Mouse (Mus musculus): ENCODE measurements around the gene Rnf123.

Rnf123 gene

GRCm38 (mm10) chr9:108082988-108083431 is at the start of gene Rnf123:
Rnf123 (minus strand) TSS chr9:108083346.
- in situ Hi-C loops (cut with MboI, MseI): no loop called here

DNA sequence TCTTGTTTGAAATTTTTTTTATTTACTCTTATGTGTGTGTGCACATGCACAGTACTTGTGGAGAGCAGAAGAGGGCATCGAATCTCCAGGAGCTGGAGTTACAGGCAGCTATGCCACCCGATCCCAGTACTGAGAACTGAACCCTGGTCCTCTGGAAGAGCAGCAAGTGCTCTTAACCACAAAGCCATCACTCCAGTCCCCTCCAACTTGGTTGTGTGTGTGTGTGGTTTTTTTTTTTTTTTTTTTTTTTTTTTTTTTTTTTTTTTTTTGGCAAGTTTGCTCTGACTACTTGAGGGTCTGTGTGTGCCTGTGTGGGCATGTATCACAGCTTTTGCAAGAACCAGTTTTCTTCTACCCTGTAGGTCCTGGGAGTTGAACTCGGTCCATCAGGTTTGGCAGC is 49.2 kb upstream of the Rnf123 start:
- in situ Hi-C loops (cut with MboI, MseI): no loop called here

GRCm38 (mm10) chr9:108131502-108131901 is 48.4 kb upstream of the Rnf123 start:
- in situ Hi-C loops (cut with MboI, MseI): no loop called here

DNA sequence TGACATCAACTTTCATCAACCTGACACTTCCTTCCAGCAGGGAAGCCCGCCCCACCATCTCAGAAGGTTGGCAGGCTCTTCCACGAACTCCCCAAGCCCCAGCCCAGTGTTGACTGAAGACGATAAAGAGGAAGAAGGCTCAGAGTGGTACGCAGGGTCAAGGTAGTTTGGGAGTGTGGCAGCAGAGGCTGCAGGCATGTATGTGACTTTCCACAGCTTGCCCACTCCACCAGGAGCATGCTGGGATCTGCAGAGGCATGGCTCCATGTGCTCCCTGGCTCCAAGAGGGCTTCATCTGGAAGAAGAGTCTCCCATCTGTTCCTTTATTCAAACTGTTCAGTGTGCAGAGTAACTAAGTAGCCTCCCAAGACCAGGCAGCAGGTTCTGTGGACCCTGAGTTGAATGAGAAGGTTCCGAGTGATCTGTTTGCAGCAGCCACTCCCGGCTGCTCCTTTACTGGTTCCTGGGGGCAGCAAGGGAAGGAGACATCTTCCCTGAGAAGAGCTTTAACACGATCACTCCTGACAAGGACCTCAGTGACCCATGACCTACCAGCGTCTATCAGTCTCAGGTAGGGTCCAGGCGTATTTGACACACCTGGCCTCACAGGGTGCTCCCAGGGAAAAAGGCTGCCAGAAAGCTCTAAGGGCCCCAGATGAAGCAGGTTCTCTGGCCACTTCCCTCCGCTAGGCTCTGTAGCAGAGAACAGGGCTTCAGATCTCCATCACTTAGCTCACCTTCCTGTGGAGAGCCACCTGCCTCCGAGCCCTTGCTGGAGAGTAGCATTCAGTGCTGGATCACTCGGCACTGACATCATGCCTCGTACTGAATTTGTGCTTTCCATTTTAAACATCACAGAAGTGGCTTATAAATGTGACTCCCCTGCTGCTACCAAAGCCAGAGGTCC is 46.1 kb upstream of the Rnf123 start:
- in situ Hi-C loops (cut with MboI, MseI): no loop called here

- in situ Hi-C loops (cut with MboI, MseI): no loop called here
Measured at GRCm38 (mm10) chr9:108128248-108128647, 45.1 kb upstream of the Rnf123 start.

GRCm38 (mm10) chr9:108126436-108127180 is 43.5 kb upstream of the Rnf123 start:
- in situ Hi-C loops (cut with MboI, MseI): no loop called here

GRCm38 (mm10) chr9:108125731-108126130 is 42.6 kb upstream of the Rnf123 start:
- in situ Hi-C loops (cut with MboI, MseI): no loop called here

GRCm38 (mm10) chr9:108123916-108124315 is 40.8 kb upstream of the Rnf123 start:
- in situ Hi-C loops (cut with MboI, MseI): no loop called here

GRCm38 (mm10) chr9:108121170-108121969 is 38.2 kb upstream of the Rnf123 start:
- in situ Hi-C loops (cut with MboI, MseI): no loop called here

- in situ Hi-C loops (cut with MboI, MseI): no loop called here
Measured at GRCm38 (mm10) chr9:108120671-108121070, 37.5 kb upstream of the Rnf123 start.

DNA sequence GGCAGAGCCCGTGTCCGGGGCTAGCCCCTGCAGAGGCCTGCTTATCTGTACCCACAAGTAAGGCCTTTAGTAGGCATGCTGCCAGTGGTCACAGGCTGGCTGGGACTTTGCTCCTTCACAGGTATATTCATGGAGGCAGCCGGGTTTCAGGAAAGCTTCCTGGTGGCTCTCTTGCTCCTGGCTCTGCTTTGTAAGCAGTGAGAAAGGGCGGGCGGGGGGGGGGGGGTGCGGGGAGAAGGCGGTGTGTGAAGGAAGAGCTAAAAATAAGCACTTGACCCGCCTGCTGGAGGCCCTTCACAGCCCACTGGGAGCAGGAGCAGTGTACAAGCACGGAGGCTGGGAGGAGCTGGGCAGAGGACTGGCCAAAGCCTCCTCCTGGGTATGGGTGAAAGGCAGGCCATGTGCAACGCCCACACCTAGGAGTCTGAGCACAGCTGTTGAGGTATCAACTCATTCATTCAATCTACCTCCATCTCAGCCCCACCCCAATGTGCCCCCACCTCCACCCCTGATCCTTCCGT is 36.8 kb upstream of the Rnf123 start:
- in situ Hi-C loops (cut with MboI, MseI): no loop called here

DNA sequence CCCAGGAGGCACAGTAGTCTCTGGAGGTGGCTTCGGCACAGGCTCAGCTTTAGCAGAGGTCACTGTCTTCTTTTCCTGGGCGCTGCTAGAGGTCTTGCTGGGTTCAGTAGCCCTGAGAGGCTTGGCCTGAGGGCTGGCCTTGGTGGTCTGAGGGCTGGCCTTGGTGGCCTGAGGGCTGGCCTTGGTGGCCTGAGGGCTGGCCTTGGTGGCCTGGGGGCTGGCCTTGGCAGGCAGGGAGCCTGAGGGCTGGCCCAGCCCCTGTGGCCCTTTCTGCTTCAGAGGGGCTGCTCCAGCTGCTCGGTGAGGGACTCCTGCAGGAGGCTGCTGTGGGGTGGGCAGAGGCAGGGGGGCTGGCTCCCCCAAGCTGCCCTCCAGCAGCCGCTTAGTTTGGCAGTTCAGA is 34.0 kb upstream of the Rnf123 start:
- in situ Hi-C loops (cut with MboI, MseI): no loop called here

GRCm38 (mm10) chr9:108115290-108116077 is 32.3 kb upstream of the Rnf123 start:
- in situ Hi-C loops (cut with MboI, MseI): no loop called here

DNA sequence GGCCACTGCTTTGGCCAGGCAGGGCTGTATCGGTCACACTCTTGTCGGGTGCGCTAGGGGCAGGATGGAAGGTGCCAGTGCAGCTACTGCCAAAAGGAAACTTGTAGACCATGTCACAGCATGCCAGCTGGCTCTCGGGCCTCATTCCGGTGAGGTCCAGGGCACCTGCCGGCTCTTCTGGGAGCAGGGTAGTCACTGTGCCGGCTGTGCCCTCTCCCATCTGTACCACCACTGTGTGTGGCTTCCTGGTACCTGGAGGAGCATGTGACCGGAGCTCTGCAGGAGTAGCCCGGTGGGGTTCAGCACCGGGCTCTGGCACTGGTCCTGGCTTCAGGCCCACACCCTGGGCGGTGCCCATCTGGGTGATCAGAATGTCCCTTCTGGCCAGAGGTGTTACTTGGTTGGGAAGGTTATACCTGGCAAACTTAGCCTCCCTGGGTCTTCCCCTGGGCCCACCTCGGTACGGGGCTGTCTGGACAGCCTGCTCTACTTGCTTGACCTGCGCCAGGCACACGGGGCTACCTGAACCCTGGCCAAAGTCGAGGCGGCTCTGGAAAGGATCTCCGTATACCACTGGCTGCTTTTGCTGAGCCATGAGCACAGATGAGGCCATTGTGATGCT is 29.7 kb upstream of the Rnf123 start:
- in situ Hi-C loops (cut with MboI, MseI): no loop called here

DNA sequence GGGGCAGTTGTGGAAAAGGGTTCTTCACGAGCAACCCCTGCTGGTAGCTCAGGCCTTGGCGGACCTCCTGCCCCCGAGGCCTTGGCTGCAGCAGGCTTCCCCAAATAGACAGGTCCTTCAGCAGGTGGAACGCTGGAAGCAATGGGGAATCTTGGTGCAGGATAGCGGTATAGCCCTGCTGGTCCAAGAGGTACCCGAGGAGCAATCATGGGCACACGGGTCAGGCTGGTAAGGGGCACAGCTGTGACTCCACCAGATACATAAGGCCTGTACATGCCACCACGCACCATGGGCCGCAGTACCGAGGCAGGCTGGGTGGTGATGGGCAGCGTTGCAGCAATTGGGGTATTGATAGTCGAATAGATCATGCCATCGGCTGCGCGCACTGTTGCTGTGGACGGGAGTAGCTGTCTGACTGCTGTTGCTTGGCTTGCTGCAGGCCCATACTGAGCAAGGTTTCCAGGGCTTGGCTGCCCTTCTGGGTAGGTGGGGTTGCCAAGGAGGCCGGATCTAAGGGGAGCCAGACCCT is 28.5 kb upstream of the Rnf123 start:
- in situ Hi-C loops (cut with MboI, MseI): no loop called here

DNA sequence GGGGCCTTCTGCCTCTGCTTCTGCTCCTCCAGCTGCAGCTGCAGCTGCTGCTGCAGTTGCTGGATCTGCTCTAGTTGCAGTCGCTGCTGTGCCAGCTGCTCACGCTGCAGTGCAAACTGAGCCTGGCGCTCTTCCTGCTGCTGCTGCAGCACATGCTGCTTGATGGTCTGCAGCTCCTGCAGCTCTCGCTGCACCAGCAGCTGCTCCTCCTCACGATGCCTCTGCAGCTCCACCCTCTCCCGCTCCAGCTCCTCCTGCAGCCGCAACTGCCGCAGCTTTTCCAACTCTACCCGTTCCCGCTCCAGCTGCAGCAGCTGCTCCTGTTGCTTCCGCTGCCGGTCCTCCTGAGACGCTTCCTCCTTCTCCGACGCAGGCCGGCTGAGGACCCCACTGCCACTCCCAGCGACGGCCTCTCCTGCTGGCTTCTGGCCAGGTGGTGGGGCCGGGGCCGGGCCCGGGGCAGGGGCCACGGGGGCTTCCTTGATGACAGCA is 28.0 kb upstream of the Rnf123 start:
- in situ Hi-C loops (cut with MboI, MseI): no loop called here

DNA sequence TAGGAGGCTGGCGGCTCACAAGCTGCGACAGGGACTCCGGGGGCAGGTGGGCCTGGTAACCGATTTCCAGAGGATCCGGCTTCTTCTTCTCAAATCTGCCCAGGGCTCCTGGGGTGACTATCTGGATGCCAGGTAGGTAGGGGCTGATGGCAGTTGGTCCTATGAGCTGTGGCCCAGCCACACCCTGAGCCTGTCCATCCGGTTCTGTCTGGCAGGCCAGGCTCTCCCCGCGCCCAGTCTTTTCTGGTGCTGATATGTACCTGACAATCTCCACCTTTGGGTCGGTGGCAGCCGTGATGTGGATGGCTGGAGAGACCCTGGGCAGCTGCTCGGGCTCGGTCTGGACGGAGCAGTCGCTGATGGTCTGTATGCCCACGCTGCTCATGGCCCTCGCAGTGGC is 27.0 kb upstream of the Rnf123 start:
- in situ Hi-C loops (cut with MboI, MseI): no loop called here

- in situ Hi-C loops (cut with MboI, MseI): no loop called here
Measured at GRCm38 (mm10) chr9:108107867-108108266, 24.7 kb upstream of the Rnf123 start.

DNA sequence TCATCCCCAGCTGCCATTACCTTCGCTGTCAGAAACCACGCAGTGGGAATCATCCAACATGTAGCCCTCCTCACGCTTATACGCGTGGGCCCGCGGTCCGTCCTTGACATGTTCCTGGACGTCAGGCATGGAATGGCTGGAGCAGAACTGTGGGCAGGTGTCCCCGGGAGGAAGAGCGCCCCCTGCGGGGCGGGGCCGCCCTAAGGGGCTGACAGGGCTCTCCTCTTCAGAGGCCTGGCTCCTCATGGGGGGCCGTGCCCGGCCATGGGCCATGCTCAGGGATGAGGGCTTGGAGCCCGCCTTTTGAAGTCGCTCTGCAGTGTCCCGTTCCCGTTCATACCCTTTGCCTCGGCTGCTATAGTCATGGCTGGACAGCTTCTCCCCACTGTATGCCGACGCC is 22.9 kb upstream of the Rnf123 start:
- in situ Hi-C loops (cut with MboI, MseI): no loop called here

DNA sequence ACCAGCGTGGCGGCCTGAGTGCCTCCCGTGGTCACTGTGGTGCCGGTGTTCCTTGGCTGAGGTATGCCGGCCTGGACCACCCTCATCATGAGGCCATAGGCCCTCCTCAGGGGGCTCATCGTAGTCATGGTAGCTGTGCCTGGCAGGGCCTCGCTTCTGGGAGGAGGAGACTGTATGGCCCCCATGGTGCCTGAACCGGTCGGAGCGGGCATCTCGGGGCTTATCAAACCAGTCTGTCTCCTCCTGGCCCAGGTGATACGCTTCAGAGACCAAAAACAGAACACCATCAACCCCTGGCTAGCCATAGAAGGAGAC is 22.4 kb upstream of the Rnf123 start:
- in situ Hi-C loops (cut with MboI, MseI): no loop called here
